Comparison of ENCODE assay signal across 8 mouse cellular contexts in the genomic region with DNA sequence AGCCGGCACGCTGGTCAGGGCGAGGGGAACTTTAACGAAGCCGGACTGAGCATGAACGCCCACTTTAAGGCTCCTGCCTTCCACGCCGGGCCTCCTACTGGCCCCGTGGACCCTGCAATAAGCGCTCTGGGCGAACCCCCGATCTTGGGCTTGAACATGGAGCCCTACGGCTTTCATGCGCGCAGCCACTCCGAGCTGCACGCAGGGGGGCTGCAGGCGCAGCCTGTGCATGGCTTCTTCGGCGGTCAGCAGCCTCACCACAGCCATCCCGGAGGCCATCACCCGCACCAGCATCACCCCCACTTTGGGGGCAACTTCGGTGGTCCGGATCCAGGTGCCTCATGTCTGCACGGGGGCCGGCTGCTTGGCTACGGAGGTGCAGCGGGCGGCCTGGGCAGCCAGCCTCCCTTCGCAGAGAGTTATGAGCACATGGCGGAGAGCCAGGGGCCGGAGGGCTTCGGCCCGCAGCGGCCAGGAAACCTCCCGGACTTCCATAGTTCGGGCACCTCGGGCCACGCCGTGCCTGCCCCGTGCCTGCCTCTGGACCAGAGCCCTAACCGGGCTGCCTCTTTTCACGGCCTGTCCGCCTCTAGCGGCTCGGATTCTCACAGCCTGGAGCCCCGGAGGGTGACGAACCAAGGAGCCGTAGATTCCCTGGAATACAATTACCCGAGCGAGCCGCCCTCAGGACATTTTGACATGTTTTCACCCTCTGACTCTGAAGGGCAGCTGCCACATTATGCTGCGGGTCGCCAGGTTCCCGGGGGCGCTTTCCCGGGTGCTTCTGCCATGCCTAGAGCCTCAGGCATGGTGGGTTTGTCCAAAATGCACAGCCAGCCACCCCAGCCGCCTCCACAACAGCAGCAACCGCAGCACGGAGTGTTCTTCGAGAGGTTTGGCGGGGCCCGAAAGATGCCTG. TPM values are rescaled to one million over a fixed set of nuclear protein-coding genes. Genes with fewer than 3 reads are reported as not detected.
A peak's percentile ranks its signal among the peaks of the same experiment; 100 is the strongest.
DNase-seq lines count a peak whose midpoint lies in the region; ATAC-seq and TF ChIP-seq lines count a peak whose summit lies in the region.

No protein-coding gene starts in this region.

- DNase-seq in left cerebral cortex, adult 2 months (ENCODE audit: extremely low spot score in 1 of 2, low spot score in 2 of 2): peak in 1 of 2 experiments; percentile 30
- DNase-seq in left cerebral cortex, adult 9 months (ENCODE audit: low spot score in 2 of 2): no peak
- peak; percentile 64 for DNase-seq in embryo, embryonic 11 days
- peak; percentile 53 to 54 for DNase-seq in heart, postnatal 10 days
- DNase-seq in limb, embryonic 14.5 days (ENCODE audit: low spot score): no peak

- peak overlapping the region; percentile 89 for H3K4me3 ChIP-seq in left cerebral cortex, adult 2 months
- peak overlapping the region; percentile 70 for H3K4me3 ChIP-seq in limb, embryonic 14.5 days (replicated peaks; ENCODE audit: low read length)
- H3K4me3 ChIP-seq in olfactory bulb, adult 2 months (ENCODE audit: insufficient read depth, low read depth, low read length): peak overlapping the region; percentile 71

- peak overlapping the region; percentile 90 for H3K27ac ChIP-seq in left cerebral cortex, adult 2 months
- H3K27ac ChIP-seq in limb, embryonic 14.5 days (replicated peaks; ENCODE audit: low read depth, low read length): no peak overlapping the region
- no peak overlapping the region for H3K27ac ChIP-seq in olfactory bulb, adult 2 months (ENCODE audit: insufficient read depth, low read depth, low read length)

- ATAC-seq in limb, embryonic 14.5 days (ENCODE audit: low FRiP score, low read depth): no peak
- no peak for ATAC-seq in monocyte, adult 5-6 weeks (replicated peaks; ENCODE audit: insufficient number of reproducible peaks, low FRiP score, low TSS enrichment, poor library complexity, severe bottlenecking)
- ATAC-seq in megakaryocyte-erythroid progenitor cell, adult 5-6 weeks (replicated peaks; ENCODE audit: low FRiP score, low TSS enrichment, poor library complexity, severe bottlenecking): no peak

- H3K9me3 ChIP-seq in limb, embryonic 14.5 days (ENCODE audit: control insufficient read depth, low read length): no peaks in the 10 kb centered on the region

- peaks cover 36% of the 10 kb centered on the region for H3K36me3 ChIP-seq in limb, embryonic 14.5 days (ENCODE audit: control insufficient read depth, insufficient read depth, low read length)

- intact Hi-C loops in left cerebral cortex, adult 2 months (cut with DNase I): loop anchor here (5.0 to 10.0 kb wide), 2 partner anchors 334 to 766 kb away; no protein-coding TSS in a partner anchor
- intact Hi-C loops in heart, postnatal 10 days (cut with DNase I): loop anchor here (5.0 to 10.0 kb wide), 2 partner anchors 159 to 656 kb away; no protein-coding TSS in a partner anchor

- TF ChIP-seq CTCF in left cerebral cortex, adult 2 months (IDR thresholded peaks at IDR 0.05): no peak
- TF ChIP-seq CTCF in olfactory bulb, adult 2 months (IDR thresholded peaks at IDR 0.05; ENCODE audit: insufficient read depth, low read depth, low read length): no peak

- peak overlapping the region; percentile 90 for H3K9ac ChIP-seq in limb, embryonic 14.5 days (ENCODE audit: low read depth, low read length, severe bottlenecking)

- TF ChIP-seq POLR2A in limb, embryonic 14.5 days (IDR thresholded peaks at IDR 0.05; ENCODE audit: borderline replicate concordance, extremely low read depth, insufficient read depth, insufficient read length): 0 out of 2 replicates have a peak, but pooled peaks have one; percentile 4
- no peak for TF ChIP-seq POLR2A in olfactory bulb, adult 2 months (IDR thresholded peaks at IDR 0.05; ENCODE audit: insufficient read depth, low read depth, low read length)

- 2% methylated on average over 50 of the region's 63 CpGs for WGBS in limb, embryonic 14.5 days
- 4% methylated on average over 63 of the region's 63 CpGs for WGBS in olfactory bulb, adult 2 months

- peak overlapping the region; percentile 75 for H3K4me2 ChIP-seq in limb, embryonic 14.5 days (replicated peaks; ENCODE audit: low read depth, low read length, severe bottlenecking)

- H3K4me1 ChIP-seq in limb, embryonic 14.5 days (ENCODE audit: control insufficient read depth, insufficient read depth, low read length): peaks cover 60% of the 10 kb centered on the region
- peaks cover 39% of the 10 kb centered on the region for H3K4me1 ChIP-seq in olfactory bulb, adult 2 months (ENCODE audit: control insufficient read depth, insufficient read depth, low read length)

- peaks cover 28% of the 10 kb centered on the region for H3K27me3 ChIP-seq in limb, embryonic 14.5 days (ENCODE audit: control insufficient read depth, insufficient read depth, low read length)

RNA-seq across cellular contexts. Expression of a gene that starts 1.3 kb away (rescaled TPM):
- 10 to 100 TPM; 61.9 to 76.6 TPM for total RNA-seq in left cerebral cortex, adult 2 months (2021)
- 10 to 100 TPM; 17.5 to 18.9 TPM for total RNA-seq in heart, postnatal 10 days (2021)
- polyA plus RNA-seq in limb, embryonic 14.5 days (2012; rRNA removed): 11.4 and 16.0 TPM in 2 replicates
- polyA plus RNA-seq in limb, embryonic 14.5 days (2014; fragmentation: Nextera tagmentation; extraction: Ambion mirVana): 18.2 and 21.0 TPM in 2 replicates
- polyA plus RNA-seq in olfactory bulb, adult 2 months (2012; ENCODE audit: insufficient read depth, insufficient read length, low replicate concordance, missing spikeins): not detected in 2 replicates
- total RNA-seq in monocyte, adult 5-6 weeks (2017): 0.19 TPM in 1 of 3 replicates, not detected in the others
- 0.25 and 0.66 TPM in 2 replicates for total RNA-seq in megakaryocyte-erythroid progenitor cell, adult 5-6 weeks (2014; fragmentation: Nextera tagmentation)
- 0.72 and 0.94 TPM in 2 replicates for total RNA-seq in megakaryocyte-erythroid progenitor cell, adult 5-6 weeks (2017)

Comparison
In these comparisons a context has a peak if more than half of its experiments do, and no peak if none do; other contexts are left out.
1. DNase-seq: peak in embryo, embryonic 11 days (single experiment) and heart, postnatal 10 days (2 of 2); none in left cerebral cortex, adult 9 months (0 of 2) and limb, embryonic 14.5 days (single experiment).
2. RNA of a gene that starts 1.3 kb away (total RNA-seq): 61.9 to 76.6 TPM in left cerebral cortex, adult 2 months and 17.5 to 18.9 TPM in heart, postnatal 10 days; 0.25 to 0.94 TPM in megakaryocyte-erythroid progenitor cell, adult 5-6 weeks and 0.19 TPM in monocyte, adult 5-6 weeks; every median in the first group is over 4 times any median in the second.
3. Peak in every context shown above with its lines, with median percentiles within 50 percentile points of each other: H3K4me3 ChIP-seq.